28 mouse cellular contexts compared by ENCODE assay signal in the genomic region with DNA sequence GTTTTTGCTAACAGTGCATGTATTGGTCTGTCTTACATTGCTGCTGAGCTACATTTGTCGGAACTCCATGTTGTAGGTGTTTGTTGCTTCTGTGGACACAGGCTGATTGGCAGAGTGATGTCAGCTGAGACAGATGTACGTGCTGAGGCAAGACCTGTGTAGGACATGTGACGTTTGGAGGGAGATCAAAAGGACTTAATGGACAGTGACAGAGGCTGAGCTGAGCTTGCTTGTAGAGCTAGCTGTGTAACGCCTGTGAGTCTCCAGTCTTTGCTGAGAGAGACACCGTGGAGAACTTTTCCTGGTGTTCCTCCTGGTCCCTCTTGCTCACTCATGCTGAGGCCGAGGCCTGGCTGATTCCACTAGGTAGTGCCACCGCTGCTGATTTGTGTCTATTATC.
"Had no signal": no experiment of that assay in that cellular context is flagged by ENCODE, and none has a peak within 500 bp of the region (broad histone marks: within the 10 kb centered on the region; RNA-seq: fewer than 3 reads in every experiment).

No protein-coding gene starts in this region.

- DNase-seq: left cerebral cortex, postnatal 4 days; liver; liver, embryonic 13.5 days; liver, postnatal 0 days; lung, adult 18-20 months; lung, adult 2 months; lung, embryonic 14.5 days; lung, postnatal 10 days; lung, postnatal 14 days; lung, postnatal 36 days; lung, postnatal 4 days; midbrain, embryonic 14.5 days had no signal

- H3K4me1 ChIP-seq: limb, embryonic 10.5 days; limb, embryonic 12.5 days; limb, embryonic 13.5 days; limb, embryonic 15.5 days; liver, embryonic 12.5 days; liver, embryonic 13.5 days; liver, embryonic 15.5 days; lung, embryonic 15.5 days; megakaryocyte, embryonic 14.5 days; midbrain, embryonic 10.5 days; midbrain, embryonic 12.5 days; midbrain, embryonic 13.5 days; midbrain, embryonic 15.5 days; neural tube, embryonic 12.5 days had no signal

- H3K27ac ChIP-seq: limb, embryonic 10.5 days; limb, embryonic 12.5 days; limb, embryonic 13.5 days; limb, embryonic 15.5 days; liver, embryonic 12.5 days; liver, embryonic 13.5 days; liver, embryonic 14.5 days; liver, embryonic 15.5 days; lung, embryonic 15.5 days; macrophage; midbrain, embryonic 10.5 days; midbrain, embryonic 12.5 days; midbrain, embryonic 13.5 days; midbrain, embryonic 15.5 days; neural tube, embryonic 12.5 days had no signal

- H3K36me3 ChIP-seq: limb, embryonic 10.5 days; limb, embryonic 12.5 days; limb, embryonic 13.5 days; limb, embryonic 15.5 days; liver, embryonic 12.5 days; liver, embryonic 13.5 days; liver, embryonic 15.5 days; lung, embryonic 15.5 days; midbrain, embryonic 10.5 days; midbrain, embryonic 12.5 days; midbrain, embryonic 13.5 days; midbrain, embryonic 15.5 days; neural tube, embryonic 12.5 days had no signal

- H3K27me3 ChIP-seq: limb, embryonic 12.5 days; limb, embryonic 13.5 days; limb, embryonic 15.5 days; liver, embryonic 12.5 days; liver, embryonic 13.5 days; liver, embryonic 15.5 days; lung, embryonic 15.5 days; midbrain, embryonic 12.5 days; midbrain, embryonic 13.5 days; midbrain, embryonic 15.5 days; neural tube, embryonic 12.5 days had no signal

- H3K9me3 ChIP-seq: limb, embryonic 10.5 days; limb, embryonic 12.5 days; limb, embryonic 13.5 days; limb, embryonic 15.5 days; liver, embryonic 12.5 days; liver, embryonic 13.5 days; liver, embryonic 15.5 days; lung, embryonic 15.5 days; midbrain, embryonic 10.5 days; midbrain, embryonic 12.5 days; midbrain, embryonic 13.5 days; midbrain, embryonic 15.5 days; neural tube, embryonic 12.5 days had no signal

- H3K9ac ChIP-seq: limb, embryonic 12.5 days; limb, embryonic 13.5 days; limb, embryonic 15.5 days; liver, embryonic 12.5 days; liver, embryonic 13.5 days; liver, embryonic 14.5 days; liver, embryonic 15.5 days; liver, postnatal 0 days; lung, embryonic 14.5 days; lung, embryonic 15.5 days; midbrain, embryonic 12.5 days; midbrain, embryonic 13.5 days; midbrain, embryonic 15.5 days; neural tube, embryonic 12.5 days had no signal

- H3K4me3 ChIP-seq: limb, embryonic 10.5 days; limb, embryonic 12.5 days; limb, embryonic 13.5 days; limb, embryonic 15.5 days; liver, embryonic 12.5 days; liver, embryonic 13.5 days; liver, embryonic 15.5 days; lung, embryonic 15.5 days; megakaryocyte, embryonic 14.5 days; midbrain, embryonic 10.5 days; midbrain, embryonic 12.5 days; midbrain, embryonic 13.5 days; midbrain, embryonic 15.5 days; myocyte; neural tube, embryonic 12.5 days had no signal
